Mouse (Mus musculus) retina, embryonic 14.5 days (tissue): ENCODE results near the gene Tmem268.

Source experiments
- DNase-seq: peaks from one replicate; pipeline ENCODE4 v3.0.0-alpha.2; 2015; ENCODE audit warnings: low spot score

Tmem268 gene

DNA sequence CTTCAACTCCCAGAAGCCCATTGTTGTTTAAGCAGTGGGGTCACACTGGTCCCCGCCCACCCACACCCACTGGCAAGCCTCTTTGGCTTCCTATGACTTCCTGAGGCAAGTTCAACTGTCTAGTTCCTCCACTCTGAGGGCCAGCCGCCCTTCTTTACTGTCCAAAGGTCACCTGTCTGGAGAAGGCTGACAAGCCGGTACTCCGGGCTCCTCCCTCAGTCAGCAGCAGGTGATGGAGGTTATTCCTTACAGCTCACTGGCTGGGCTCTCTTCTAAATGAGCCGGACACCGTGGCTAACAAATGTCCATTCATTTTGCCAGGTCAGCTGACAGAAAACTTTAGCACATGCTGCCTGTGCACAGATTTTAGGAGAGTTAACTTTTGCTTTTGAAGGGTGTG, 42.2 kb downstream of the Tmem268 start:
- no peak for DNase-seq

DNA sequence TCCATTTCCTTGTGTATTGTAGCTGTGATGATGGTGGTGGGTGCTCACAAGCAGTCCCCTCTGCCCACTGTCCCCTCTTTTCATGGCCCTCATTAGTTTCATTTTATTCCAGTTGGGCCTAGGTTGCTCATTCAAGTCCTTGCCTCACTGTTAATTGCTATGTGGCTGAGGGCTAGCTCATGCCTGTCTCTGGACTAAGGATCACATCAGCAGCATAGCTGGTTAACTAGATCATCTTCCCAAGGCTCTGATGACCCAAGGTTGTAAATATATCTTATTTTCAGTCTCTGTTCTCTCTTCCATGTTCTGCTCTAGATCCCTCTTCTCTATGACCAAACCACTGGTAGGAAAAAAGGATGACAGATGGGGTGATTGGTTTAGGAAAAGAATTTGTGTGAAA, 42.7 kb downstream of the Tmem268 start:
- no peak for DNase-seq

DNA sequence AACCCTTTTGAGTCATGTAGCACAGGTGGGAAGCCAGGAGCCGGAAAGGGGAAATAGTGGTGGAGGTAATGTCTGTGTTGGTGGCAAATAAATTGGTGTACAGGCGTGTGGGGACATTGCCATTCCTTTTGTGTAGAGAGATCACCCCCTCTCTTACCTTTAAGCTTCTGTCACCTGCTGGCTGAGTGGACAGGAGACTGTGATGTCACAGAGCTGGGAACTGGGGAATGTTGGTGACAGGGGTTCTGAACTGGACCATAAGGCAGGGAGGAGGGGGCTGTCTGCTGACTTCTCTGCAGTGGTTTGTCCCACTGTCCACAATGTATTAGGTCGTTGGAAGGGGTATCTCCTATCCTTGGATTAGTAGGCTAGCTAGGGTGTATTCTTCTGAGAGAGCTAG, 46.4 kb downstream of the Tmem268 start, which contains the start of gene Gm11213:
TSS of gene Gm11213 (minus strand) at position 317 of the 400 bp plus-strand sequence.
- no peak for DNase-seq

- peak; percentile 5 for DNase-seq
Measured at GRCm38 (mm10) chr4:63605545-63605944, 47.0 kb downstream of the Tmem268 start.

- no peak for DNase-seq
Measured at GRCm38 (mm10) chr4:63605968-63606367, 47.4 kb downstream of the Tmem268 start.

- no peak for DNase-seq
Measured at GRCm38 (mm10) chr4:63608391-63608790, 49.8 kb downstream of the Tmem268 start.

GRCm38 (mm10) chr4:63621861-63622260, 63.3 kb downstream of the Tmem268 start:
- no peak for DNase-seq

GRCm38 (mm10) chr4:63622378-63622835, 63.8 kb downstream of the Tmem268 start, which contains the start of gene Tex48:
Gene Tex48, minus strand, starts transcription at chr4:63622428.
- peak; percentile 64 for DNase-seq

- no peak for DNase-seq
Measured at GRCm38 (mm10) chr4:63625563-63626080, 67.0 kb downstream of the Tmem268 start.

DNA sequence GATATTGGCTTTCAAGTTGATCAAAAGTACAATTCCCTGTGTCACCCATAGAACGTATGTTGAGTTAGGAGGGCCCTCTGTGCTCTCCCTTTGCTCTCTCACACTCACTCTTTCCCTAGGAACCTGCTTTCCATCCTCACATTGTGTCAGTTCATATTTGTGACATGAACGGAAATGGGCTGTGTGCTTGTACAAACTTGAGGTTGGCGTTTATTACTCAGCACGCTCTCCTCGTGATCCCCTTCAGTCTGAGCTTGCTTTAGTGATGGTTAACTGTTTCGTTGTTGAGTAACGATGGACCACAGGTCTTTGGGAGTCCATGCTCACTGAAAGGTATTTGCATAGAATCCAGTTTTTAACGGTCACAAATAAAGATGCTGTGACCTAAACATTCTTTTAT, 68.5 kb downstream of the Tmem268 start:
- DNase-seq, result no peak

DNA sequence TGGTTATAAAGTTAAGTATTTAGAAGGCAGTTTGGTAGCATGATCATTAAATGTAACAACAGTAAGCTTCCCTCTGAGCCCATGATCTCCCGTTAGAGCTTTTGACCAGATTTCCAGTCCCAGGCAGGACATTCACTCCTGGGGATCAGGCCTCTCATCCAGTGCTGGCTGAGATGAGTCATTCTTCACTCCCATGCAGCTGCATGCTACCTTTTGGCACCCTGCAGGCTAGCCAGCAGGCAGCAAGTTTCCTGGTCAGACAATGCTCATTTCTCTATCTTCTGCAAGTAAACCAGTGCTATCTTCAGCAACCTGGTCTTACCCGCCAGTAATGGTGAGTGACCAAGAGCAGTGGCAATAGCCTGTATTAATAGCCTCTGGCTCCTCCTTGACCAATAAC, 74.6 kb downstream of the Tmem268 start:
- no peak for DNase-seq
